Mouse (Mus musculus) forebrain, embryonic 15.5 days (tissue): ENCODE results near the gene Ugt2b38. TPM values are rescaled to one million over a fixed set of nuclear protein-coding genes. Genes with fewer than 3 reads are reported as not detected.
"Not testable (repeated sequence)": the region's sequence is repeated elsewhere in the genome, so short reads cannot be mapped to it uniquely, and the experiment has no call there.

Experiments
- ATAC-seq: fragments of 200-750 bp; cut with Nextera tagmentation; replicated peaks from 2 replicates; pipeline ENCODE4 v1.8.0; 2017; ENCODE audit warnings: mild to moderate bottlenecking, moderate TSS enrichment, moderate library complexity
- H3K27ac ChIP-seq: fragments of 300-500 bp; sonication (generic); replicated peaks from 2 replicates; pipeline ENCODE4 v1.5.1; 2015; ENCODE audit warnings: mild to moderate bottlenecking, inconsistent platforms
- H3K27me3 ChIP-seq: fragments of 300-500 bp; sonication (generic); 2 replicates; pipeline ENCODE4 v1.6.1; 2015; ENCODE audit warnings: inconsistent platforms
- H3K36me3 ChIP-seq: fragments of 300-500 bp; sonication (generic); 2 replicates; pipeline ENCODE4 v1.6.1; 2015; ENCODE audit warnings: mild to moderate bottlenecking, inconsistent platforms
- H3K4me1 ChIP-seq: fragments of 300-500 bp; sonication (generic); 2 replicates; pipeline ENCODE4 v1.6.1; 2015; ENCODE audit warnings: inconsistent platforms
- H3K4me2 ChIP-seq: fragments of 300-500 bp; sonication (generic); replicated peaks from 2 replicates; pipeline ENCODE4 v1.6.1; 2015; ENCODE audit warnings: mild to moderate bottlenecking, inconsistent platforms
- H3K4me3 ChIP-seq: fragments of 300-500 bp; sonication (generic); 2 replicates; pipeline ENCODE4 v1.5.1; 2015; ENCODE audit warnings: mild to moderate bottlenecking, inconsistent platforms
- H3K9ac ChIP-seq: fragments of 300-500 bp; sonication (generic); replicated peaks from 2 replicates; pipeline ENCODE4 v1.6.1; 2015; ENCODE audit warnings: mild to moderate bottlenecking, inconsistent platforms
- H3K9me3 ChIP-seq: fragments of 300-500 bp; sonication (generic); 2 replicates; pipeline ENCODE4 v1.6.1; 2016; ENCODE audit warnings: inconsistent platforms
- WGBS: fragments of 180-500 bp; shearing (Covaris S2); methylation state at CpG from one replicate; pipeline ENCODE4 v1.1.7; 2015; ENCODE audit warnings: mixed read lengths; 5-methylcytosine and 5-hydroxymethylcytosine counted together
- polyA plus RNA-seq: library from polyadenylated mRNA; unstranded; fragments of >200 nt; fragmentation: Nextera tagmentation; extraction: Ambion mirVana; gene quantifications from 2 replicates; pipeline ENCODE4 v1.2.1, GENCODE M21; 2015

Gene Ugt2b38
- polyA plus RNA-seq: not detected in 2 replicates

GRCm38 (mm10) chr5:87424041-87424440, at the start of gene Ugt2b38:
Ugt2b38 (minus strand) TSS chr5:87424203.
- not testable (repeated sequence) for H3K4me2 ChIP-seq, H3K27ac ChIP-seq, H3K27me3 ChIP-seq, ATAC-seq, H3K9me3 ChIP-seq, H3K9ac ChIP-seq, H3K36me3 ChIP-seq, H3K4me1 ChIP-seq, H3K4me3 ChIP-seq
- WGBS: 88% methylated on average over 1 of the region's 2 CpGs

GRCm38 (mm10) chr5:87458810-87459209, 34.8 kb upstream of the Ugt2b38 start:
- Histone ChIP-seq H3K27me3 (no peaks in the 10 kb centered on the region), H3K27ac (no peak overlapping the region), H3K9me3 (no peaks in the 10 kb centered on the region), H3K9ac (no peak overlapping the region), H3K4me2 (no peak overlapping the region), H3K4me1 (no peaks in the 10 kb centered on the region), H3K4me3 (no peak overlapping the region), H3K36me3 (no peaks in the 10 kb centered on the region)
- 5% methylated on average over 1 of the region's 1 CpGs for WGBS
- no peak for ATAC-seq

- Histone ChIP-seq H3K9ac (no peak overlapping the region), H3K4me3 (no peak overlapping the region), H3K4me1 (no peaks in the 10 kb centered on the region), H3K36me3 (no peaks in the 10 kb centered on the region), H3K4me2 (no peak overlapping the region), H3K9me3 (no peaks in the 10 kb centered on the region), H3K27me3 (no peaks in the 10 kb centered on the region), H3K27ac (no peak overlapping the region)
- ATAC-seq: no peak
Observed at GRCm38 (mm10) chr5:87457701-87458100, 33.7 kb upstream of the Ugt2b38 start.

- no peaks in the 10 kb centered on the region for H3K9me3 ChIP-seq
- no peaks in the 10 kb centered on the region for H3K36me3 ChIP-seq
- H3K4me1 ChIP-seq: no peaks in the 10 kb centered on the region
- ATAC-seq: no peak
- WGBS: 96% methylated on average over 3 of the region's 3 CpGs
- H3K27ac ChIP-seq: no peak overlapping the region
- H3K27me3 ChIP-seq: no peaks in the 10 kb centered on the region
- H3K4me2 ChIP-seq: no peak overlapping the region
- H3K9ac ChIP-seq: no peak overlapping the region
- no peak overlapping the region for H3K4me3 ChIP-seq
Observed at GRCm38 (mm10) chr5:87456216-87456850, 32.3 kb upstream of the Ugt2b38 start.

GRCm38 (mm10) chr5:87455519-87455918, 31.5 kb upstream of the Ugt2b38 start:
- Histone ChIP-seq H3K27me3 (no peaks in the 10 kb centered on the region), H3K9ac (no peak overlapping the region), H3K4me2 (no peak overlapping the region), H3K36me3 (no peaks in the 10 kb centered on the region), H3K4me1 (no peaks in the 10 kb centered on the region), H3K27ac (no peak overlapping the region), H3K9me3 (no peaks in the 10 kb centered on the region), H3K4me3 (no peak overlapping the region)
- ATAC-seq: no peak

GRCm38 (mm10) chr5:87452514-87452913, 28.5 kb upstream of the Ugt2b38 start:
- not testable (repeated sequence) for H3K4me2 ChIP-seq, H3K36me3 ChIP-seq, ATAC-seq

GRCm38 (mm10) chr5:87436264-87436663, 12.3 kb upstream of the Ugt2b38 start:
- no peak overlapping the region for H3K4me2 ChIP-seq
- no peaks in the 10 kb centered on the region for H3K4me1 ChIP-seq
- 44% methylated on average over 3 of the region's 3 CpGs for WGBS
- H3K9ac ChIP-seq: no peak overlapping the region
- H3K27me3 ChIP-seq: no peaks in the 10 kb centered on the region
- H3K36me3 ChIP-seq: no peaks in the 10 kb centered on the region
- no peaks in the 10 kb centered on the region for H3K9me3 ChIP-seq
- H3K27ac ChIP-seq: no peak overlapping the region
- H3K4me3 ChIP-seq: no peak overlapping the region
- no peak; the same call in 1 of the 2 replicates for ATAC-seq

More at GRCm38 (mm10) chr5:87452514-87452913, 28.5 kb upstream of the Ugt2b38 start:
- not testable (repeated sequence) for H3K4me1 ChIP-seq, H3K4me3 ChIP-seq, H3K27me3 ChIP-seq, H3K27ac ChIP-seq, H3K9me3 ChIP-seq, H3K9ac ChIP-seq
- 74% methylated on average over 5 of the region's 5 CpGs for WGBS

- Histone ChIP-seq H3K4me1 (no peaks in the 10 kb centered on the region), H3K4me3 (no peak overlapping the region), H3K4me2 (no peak overlapping the region), H3K9ac (no peak overlapping the region), H3K9me3 (no peaks in the 10 kb centered on the region), H3K36me3 (no peaks in the 10 kb centered on the region), H3K27me3 (no peaks in the 10 kb centered on the region), H3K27ac (no peak overlapping the region)
- ATAC-seq: no peak
- 87% methylated on average over 3 of the region's 3 CpGs for WGBS
Observed at GRCm38 (mm10) chr5:87425676-87426075, 1.7 kb upstream of the Ugt2b38 start.

GRCm38 (mm10) chr5:87396968-87397367, 27.0 kb downstream of the Ugt2b38 start:
- 0 out of 2 replicates have a peak, but pooled peaks cover 2% of the 10 kb centered on the region for H3K9me3 ChIP-seq
- H3K4me1 ChIP-seq: no peaks in the 10 kb centered on the region
- no peaks in the 10 kb centered on the region for H3K27me3 ChIP-seq
- no peak overlapping the region for H3K9ac ChIP-seq
- 93% methylated on average over 4 of the region's 4 CpGs for WGBS
- H3K36me3 ChIP-seq: no peaks in the 10 kb centered on the region
- H3K4me3 ChIP-seq: no peak overlapping the region
- H3K4me2 ChIP-seq: no peak overlapping the region
- H3K27ac ChIP-seq: no peak overlapping the region
- ATAC-seq: no peak

GRCm38 (mm10) chr5:87390818-87391217, 33.2 kb downstream of the Ugt2b38 start:
- Histone ChIP-seq H3K4me1 (no peaks in the 10 kb centered on the region), H3K9ac (no peak overlapping the region), H3K4me2 (no peak overlapping the region), H3K9me3 (no peaks in the 10 kb centered on the region), H3K4me3 (no peak overlapping the region), H3K27me3 (no peaks in the 10 kb centered on the region), H3K27ac (no peak overlapping the region), H3K36me3 (no peaks in the 10 kb centered on the region)
- no peak for ATAC-seq
- WGBS: 83% methylated on average over 2 of the region's 2 CpGs

GRCm38 (mm10) chr5:87380234-87380633, 43.8 kb downstream of the Ugt2b38 start:
- Histone ChIP-seq H3K4me3 (no peak overlapping the region), H3K36me3 (no peaks in the 10 kb centered on the region), H3K27ac (no peak overlapping the region), H3K9me3 (no peaks in the 10 kb centered on the region), H3K27me3 (no peaks in the 10 kb centered on the region), H3K9ac (no peak overlapping the region), H3K4me1 (no peaks in the 10 kb centered on the region), H3K4me2 (no peak overlapping the region)
- no peak for ATAC-seq
- WGBS: 83% methylated on average over 2 of the region's 2 CpGs

GRCm38 (mm10) chr5:87379825-87380224, 44.2 kb downstream of the Ugt2b38 start:
- no peaks in the 10 kb centered on the region for H3K4me1 ChIP-seq
- H3K27me3 ChIP-seq: no peaks in the 10 kb centered on the region
- no peak overlapping the region for H3K9ac ChIP-seq
- no peak overlapping the region for H3K4me2 ChIP-seq
- H3K9me3 ChIP-seq: no peaks in the 10 kb centered on the region
- H3K36me3 ChIP-seq: no peaks in the 10 kb centered on the region
- H3K4me3 ChIP-seq: no peak overlapping the region
- no peak for ATAC-seq
- no peak overlapping the region for H3K27ac ChIP-seq

GRCm38 (mm10) chr5:87375874-87376383, 48.1 kb downstream of the Ugt2b38 start:
- no peak overlapping the region for H3K27ac ChIP-seq
- no peak overlapping the region for H3K4me2 ChIP-seq
- no peaks in the 10 kb centered on the region for H3K36me3 ChIP-seq
- no peak for ATAC-seq
- WGBS: 90% methylated on average over 3 of the region's 3 CpGs
- H3K4me3 ChIP-seq: no peak overlapping the region
- H3K9me3 ChIP-seq: no peaks in the 10 kb centered on the region
- no peaks in the 10 kb centered on the region for H3K4me1 ChIP-seq
- H3K9ac ChIP-seq: no peak overlapping the region
- H3K27me3 ChIP-seq: no peaks in the 10 kb centered on the region
